Mouse (Mus musculus): Measurements from ENCODE around the gene Tbx2.

The Tbx2 gene

DNA sequence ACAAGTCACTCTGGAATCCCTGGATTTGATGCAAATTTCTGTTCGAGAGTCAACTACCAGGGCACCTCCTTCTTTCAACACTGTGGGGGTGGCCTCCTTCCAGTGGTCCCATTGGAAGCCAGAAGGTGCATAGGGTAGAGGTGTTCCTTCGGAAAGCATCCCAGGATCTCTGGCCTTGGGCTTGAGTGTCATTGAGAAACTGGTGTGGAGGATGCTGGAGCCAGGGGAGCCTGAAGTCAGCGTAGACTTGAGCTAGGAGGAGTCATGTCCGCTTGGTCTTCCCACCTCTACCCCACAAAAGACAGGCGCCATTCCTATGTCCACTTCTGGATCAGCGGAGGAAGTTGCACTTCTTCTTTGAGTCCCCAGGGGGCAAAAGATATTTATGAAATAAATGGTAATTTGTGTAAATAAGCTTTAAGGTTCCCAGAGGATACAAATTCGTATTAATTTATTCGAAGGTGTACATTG lies 8.9 kb downstream of the Tbx2 start:
- no peak for DNase-seq

DNA sequence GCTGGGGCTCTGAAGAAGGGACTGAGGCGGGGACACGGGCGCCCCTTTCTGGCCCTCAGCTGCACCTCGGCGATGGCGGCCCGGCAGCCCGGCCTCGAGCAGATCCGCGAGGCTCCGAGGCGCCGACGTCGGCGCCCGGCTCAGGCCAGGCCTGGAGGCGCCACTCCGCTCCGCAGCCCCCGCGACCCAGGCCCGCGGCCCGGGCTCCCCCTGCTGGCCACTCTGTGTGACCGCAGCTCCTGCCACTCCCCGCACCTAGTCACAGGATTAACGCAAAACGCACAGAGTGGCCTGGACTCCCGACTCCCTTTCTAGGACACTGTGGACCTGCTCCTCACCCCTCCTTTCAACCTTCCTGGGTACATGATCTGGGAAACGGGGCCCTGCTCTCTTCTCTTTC lies 9.6 kb downstream of the Tbx2 start:
- DNase-seq: peak; percentile 50

DNA sequence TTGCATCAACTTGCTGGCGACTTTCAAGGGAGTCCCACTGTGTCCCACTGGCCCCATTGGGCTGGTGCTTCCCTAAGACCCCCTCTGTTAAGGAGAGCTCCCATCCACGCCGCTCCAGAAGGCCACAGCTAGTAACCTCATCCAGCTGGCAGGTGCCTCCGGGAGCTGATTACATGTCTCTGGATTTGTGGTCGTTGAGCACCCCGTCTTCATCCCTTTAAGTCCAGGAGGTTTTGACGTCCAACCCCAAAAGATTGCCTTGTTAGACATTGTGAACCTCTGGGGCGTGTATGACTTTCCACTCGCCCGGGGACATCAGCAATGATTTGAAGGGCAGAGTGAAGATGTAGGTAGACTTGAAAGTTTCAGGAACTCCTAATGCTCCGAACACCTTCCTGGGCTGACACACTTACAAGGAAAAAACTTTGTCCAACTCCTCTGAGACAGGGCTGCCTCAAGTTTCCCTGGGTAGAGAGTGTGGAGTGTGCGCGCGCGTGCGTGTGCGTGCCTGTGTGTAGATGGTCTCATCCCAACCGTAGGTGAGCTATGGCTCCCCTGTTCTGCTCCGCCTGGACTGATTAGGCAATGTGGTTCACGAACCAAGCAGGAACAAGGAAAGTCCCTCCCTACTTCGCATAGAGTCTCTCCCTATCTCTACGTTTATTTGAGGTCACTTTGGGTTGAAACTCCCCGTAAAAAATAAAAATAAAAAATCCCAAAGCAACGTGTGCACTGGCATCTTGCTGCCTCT lies 10.4 kb downstream of the Tbx2 start:
- DNase-seq: no peak

DNA sequence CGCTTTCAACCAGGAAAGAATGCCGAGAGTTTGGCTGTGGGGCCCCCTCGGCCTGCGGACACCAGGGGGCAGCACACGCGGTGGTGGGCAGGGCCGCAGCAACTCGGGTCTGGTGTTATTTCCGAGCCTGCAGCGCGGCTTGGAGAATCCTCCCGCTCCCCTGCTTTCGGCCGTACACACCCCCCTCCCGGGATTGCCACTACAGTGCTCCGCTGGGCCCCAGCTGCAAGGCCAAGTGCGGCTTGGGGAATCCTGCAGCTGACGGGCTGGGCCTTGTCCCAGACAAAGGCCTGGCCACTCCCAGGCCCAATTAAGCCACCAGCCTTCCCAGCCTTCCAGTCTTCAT lies 11.0 kb downstream of the Tbx2 start:
- DNase-seq: peak; percentile 43

DNA sequence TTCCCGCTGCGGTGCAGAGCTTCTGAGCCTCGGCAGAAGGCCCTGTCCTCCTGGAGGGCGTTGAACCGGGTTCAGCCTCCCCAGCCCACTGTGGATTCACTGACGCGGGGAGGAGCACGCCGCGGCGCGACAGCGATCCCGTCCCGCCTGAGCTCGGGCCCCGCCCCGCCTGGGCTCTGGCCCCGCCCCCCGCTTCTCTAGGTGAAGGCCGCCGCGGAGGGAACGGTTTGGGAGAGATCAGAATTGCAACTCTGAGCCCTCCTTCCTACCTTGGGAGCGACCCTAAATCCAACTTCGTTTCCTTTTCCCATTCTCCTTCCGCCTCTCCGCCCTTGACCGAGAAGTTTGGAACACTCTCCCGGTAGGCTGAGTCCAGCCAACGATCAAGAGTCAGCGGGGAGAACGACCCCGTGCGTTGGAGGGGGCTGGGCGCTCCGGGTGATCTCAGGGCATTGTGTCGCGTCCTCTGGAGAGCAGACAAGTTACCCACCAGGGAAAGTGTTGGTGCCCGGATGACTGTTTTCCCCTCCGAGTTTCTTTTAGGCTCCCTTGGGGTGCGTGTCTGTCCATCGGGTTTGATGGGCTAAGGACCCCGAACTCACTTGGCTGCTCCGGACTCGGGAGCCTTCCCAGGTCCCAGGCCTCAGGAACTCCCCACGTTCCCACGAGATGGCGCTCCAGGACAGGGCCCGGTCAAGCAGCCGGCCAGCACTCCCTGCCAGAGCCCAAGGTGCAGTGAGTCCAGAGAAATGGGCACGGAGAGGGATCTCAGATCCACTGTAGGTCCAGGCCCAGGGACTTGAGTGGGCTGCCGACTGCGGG lies 12.0 kb downstream of the Tbx2 start:
- peak; percentile 83 for DNase-seq

DNA sequence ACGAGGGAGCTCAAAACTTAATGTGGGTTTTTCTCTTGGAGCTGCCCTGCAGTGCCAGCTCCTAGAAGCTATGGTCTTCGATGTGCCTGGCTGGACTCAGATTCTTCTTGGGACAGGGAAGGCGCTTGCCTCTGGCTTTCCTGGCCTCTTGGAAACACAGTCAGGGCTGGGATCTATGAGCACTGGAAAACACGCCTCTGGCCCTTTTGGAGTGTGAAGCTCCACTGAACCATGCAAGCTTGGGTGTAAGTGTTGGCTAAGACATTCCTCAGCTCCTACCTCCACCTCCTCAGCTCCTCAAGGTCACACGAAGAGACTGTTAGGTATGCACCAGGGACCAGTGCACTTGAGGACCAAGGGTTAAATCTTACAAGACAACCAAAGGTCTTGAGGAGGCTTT lies 12.6 kb downstream of the Tbx2 start:
- no peak for DNase-seq

DNA sequence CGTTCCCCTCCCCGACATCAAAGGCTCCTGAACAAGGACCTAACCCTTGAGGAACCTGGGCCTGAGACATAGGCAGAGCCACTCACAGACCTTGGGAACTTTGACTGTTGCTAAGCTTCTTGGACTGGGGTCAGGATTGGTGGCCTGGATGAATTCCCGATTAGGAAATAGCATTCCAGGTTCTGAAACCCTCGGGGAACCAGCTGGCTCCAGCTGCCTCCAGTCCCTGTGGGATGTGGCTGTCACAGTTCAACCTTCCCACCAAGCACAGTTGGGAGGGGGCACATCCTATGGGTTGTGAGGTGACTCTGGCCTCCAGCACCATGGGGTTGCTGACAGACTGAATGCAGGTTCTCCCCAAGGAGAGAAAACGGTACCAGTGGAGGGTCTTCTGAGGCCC lies 13.6 kb downstream of the Tbx2 start:
- DNase-seq: no peak

DNA sequence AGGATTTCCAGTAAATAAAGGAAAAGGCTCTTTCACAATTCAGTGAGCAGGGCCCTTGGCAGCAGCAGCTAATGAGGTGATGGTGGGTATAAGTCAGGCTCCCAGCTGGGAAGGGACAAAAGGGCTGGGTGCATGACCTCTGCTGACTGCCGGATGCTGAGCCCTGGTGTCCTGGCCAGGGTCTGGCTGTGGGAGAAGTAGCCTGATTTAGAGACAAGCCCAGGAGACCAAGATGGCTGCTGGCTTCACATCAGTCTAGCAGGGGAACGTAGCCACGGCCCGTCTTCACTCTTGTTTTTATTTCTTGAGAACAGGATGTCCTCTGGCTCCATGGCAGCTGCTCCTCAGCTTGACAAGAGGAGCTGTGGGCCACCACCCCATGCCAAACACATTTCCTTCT lies 14.2 kb downstream of the Tbx2 start:
- DNase-seq: no peak

DNA sequence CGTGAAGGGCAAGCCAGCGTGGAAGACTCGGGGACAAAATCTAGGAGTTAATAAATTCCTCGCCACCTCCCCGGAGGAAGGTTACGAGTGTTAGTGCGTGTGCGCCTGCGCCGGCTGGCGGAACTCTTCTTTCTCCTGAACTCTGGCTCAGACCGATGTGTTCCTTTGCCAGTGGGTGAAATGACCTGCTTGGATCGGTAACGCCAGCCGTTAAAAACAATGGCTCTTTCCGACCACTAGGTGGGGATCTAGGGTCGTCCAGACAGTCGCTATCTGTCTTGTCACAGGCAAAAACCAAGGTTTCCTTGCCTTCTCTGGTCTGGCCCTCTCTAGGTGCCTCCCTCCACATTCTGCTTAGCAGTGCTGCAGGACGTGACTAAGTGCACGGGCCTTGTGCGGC lies 16.7 kb downstream of the Tbx2 start:
- no peak for DNase-seq

DNA sequence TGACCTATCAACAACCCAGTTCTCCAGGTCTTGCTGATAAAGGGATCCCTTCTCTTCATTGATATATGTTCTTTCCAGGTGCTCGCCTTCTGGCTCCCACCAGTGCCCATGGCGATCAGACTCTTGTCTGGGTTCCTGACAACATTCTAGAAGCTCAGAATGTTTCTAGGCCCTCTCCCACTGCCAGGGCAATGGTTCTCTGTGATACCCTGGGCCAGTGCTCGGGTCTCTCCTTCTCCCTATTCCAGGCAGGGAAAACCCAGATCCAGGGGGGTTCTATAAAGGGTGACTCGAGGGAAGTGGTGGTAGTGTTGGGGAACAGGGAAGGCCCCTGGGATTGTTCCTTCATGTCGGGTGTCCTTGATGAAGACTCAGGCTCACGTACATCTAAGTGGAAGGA lies 17.9 kb downstream of the Tbx2 start, which contains the start of gene Gm11444:
TSS of gene Gm11444 (minus strand) at position 101 of the 400 bp plus-strand sequence.
- no peak for DNase-seq

DNA sequence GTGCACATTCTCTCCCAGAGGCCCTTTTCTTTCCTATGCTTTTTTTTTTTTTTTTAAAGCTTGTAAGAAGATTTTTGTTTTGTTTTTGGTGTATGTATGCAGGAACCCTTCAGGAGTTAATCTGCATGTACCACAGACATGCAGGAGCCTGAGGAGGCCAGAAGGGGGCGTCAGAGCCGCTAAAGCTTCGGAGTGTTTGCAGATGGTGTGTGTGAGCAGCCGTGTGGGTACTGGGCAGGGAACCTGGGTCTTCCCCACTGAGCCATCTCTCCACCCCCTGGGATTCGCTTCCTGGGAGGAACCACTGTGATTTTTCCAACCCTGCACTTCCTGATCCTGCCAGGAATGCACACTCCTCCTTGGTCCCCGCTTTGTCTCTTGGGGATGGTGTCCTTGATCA lies 18.4 kb downstream of the Tbx2 start:
- no peak for DNase-seq

DNA sequence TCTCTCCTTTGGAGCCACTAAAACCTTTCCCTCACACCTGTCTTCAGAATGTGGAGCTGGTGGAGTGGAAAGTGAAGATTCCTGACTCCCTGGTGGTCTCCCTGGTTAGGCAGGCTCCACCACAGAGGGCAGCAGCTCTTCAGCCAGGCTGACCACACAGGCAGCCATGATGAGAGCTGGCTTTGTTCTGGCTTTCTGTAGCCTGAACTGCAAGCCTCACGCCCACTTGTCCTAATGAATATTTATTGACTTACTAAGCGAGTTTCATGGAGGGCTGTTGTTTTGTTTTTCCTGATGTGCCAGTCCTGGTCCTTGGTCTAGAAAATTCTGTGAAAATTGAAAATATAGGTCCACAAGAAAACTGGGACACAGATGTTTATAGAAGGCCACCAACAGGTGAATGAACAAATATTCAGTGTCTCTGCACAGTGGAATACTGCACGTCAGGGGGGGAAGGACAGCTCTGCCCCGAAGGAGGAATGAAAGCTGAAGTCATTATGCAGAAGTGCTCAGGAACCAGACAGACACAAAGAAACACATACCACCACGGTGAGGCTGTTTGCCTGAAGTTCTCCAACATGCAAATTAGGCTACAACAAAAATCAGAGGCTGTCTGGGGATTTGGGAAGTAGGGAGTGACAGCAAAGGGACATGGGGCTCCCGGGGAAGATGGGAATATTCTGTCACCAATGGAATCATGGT lies 25.8 kb downstream of the Tbx2 start:
- DNase-seq: no peak

DNA sequence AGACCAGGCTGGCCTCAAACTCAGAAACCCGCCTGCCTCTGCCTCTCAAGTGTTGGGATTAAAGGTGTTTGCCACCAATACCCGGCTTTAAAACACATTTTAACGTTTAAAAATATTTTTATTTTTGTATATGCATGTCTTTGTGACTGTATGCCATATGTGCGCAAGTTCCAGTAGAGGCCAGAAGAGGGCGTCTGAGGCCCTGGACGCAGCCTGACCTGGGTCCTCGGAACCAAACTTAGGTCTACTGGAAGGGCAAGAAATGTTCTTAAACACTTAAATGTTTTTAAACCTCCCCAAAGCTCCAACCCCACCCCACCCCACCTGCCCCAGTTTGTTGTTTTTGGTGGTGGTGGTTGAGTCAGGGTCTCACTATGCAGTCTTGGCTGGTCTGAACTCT lies 32.0 kb downstream of the Tbx2 start:
- DNase-seq: no peak

DNA sequence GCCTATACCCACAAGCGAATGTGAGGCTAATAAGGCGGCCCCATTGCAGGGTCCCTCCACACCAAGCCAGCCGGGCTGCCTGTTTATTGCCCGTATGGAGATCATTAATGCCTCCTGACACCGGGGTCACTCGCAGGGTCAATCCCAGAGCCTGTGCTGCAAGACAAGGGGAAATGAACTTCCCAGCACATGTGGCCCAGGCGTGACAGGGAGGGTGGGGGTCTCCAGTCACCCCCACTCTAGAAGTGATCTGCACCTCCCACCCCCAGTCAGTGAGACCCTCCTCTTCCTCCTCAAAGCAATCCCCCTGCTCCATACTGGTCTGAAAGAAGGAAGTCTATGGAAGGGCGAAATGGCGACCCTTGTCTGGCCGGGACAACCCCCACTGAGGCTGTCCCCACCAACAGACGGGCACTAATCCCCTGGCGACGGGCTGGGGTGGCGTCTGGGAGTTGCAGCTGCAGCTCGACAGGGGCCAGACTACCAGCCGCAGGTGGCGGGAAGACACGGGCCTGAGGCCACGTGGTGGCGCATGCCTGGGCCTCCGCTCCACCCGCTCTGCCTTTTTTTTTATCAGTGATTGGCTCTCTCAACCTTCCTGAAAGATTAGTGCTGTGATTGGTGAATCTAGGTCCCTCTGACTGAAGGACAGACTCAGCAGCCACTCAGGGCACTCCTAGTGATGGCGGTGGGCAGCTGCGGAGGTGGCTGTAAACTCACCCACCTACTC lies 43.9 kb downstream of the Tbx2 start:
- DNase-seq: no peak

DNA sequence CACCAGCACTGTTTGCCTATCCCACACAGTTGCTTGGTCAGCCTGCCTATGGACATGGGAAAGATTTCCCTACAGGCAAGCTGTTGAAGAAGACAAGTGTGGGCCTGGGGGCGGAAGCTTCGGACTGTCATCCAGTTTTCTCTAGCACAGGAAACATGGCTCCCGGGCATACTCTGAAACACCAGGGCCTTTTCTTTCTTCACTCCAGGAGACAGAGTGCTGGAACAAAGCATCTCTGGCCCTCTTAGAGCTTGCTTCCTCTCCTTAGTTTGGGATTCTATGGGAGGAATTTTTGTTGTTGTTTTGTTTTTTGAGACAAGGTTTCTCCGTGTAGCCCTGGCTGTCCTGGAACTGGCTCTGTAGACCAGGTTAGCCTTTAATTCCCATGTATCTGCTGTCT lies 52.1 kb downstream of the Tbx2 start:
- no peak for DNase-seq

DNA sequence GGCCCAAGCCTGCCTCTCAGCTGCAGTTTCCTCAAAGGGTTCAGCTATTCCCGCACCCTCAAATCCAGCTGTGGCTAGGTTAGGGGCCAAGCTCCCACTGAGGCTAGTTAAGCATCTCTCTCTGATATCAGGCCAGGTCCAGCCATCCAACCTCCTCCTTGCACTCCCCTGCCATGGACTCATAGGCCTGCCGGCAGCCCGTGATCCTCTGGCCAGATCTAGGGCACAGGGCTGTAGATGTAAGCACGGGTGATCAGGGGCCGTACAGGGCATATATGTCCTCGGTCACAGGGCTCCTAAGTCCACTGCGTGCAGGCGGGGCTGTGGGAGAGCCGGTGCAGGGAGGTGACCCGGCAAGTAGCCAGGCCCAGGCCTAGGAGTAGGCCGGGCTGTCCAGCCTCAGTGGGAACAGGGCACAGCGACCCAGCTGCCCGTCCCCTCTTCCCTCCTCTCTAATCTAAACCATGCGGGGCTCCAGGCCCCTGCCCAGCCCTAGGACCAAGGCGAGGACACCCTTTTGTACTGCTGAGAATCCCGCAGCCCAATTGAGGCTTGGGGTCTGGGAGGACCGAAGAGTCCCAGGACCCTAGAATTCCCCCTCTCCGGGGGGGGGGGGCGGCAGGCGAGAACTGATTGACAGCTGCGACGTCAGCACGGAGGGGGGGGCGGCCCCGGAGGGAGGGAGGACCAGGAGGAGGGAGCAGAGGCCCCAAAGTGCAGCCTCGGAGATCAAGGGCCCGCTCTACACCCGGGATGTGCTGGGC lies 53.5 kb downstream of the Tbx2 start, which contains the start of gene Tbx4:
TSS of gene Tbx4 (plus strand) at position 758 of the 764 bp plus-strand sequence.
- DNase-seq: no peak

DNA sequence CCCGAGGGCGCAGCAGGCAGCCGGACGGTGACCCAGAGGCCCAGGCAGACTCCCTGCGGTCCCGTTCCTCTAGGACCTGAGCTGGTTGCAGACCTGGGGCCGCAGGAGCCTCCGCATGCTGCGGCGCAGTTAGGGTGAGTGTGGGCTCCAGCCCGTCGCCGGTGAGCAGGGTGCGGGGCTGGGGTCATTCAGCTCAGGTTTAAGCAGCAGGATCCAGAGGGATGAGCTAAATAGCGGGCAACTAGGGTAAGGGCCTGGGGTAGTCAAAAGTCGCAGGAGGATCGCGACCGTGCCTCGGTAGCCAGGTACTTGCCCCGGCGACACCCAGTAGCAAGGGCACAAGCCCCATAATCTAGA lies 54.1 kb downstream of the Tbx2 start:
- no peak for DNase-seq

DNA sequence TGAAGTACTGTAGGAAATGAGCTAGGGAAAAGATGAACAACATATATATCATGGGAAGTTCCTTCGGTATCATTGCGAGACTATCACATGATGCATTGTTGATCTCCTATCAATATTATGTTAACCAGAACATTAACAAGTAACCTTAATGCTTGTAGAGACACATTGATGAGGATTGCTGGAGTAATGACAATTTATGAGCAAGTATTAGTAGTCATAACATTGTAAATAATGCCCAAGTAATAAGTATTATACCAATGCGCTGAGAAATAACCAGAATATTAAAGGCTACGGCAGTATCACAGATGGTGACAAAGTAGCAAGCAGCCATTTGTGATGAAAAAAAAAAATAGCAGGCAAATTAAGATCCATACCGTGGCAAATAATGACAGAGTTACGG lies 54.9 kb downstream of the Tbx2 start:
- DNase-seq: no peak

DNA sequence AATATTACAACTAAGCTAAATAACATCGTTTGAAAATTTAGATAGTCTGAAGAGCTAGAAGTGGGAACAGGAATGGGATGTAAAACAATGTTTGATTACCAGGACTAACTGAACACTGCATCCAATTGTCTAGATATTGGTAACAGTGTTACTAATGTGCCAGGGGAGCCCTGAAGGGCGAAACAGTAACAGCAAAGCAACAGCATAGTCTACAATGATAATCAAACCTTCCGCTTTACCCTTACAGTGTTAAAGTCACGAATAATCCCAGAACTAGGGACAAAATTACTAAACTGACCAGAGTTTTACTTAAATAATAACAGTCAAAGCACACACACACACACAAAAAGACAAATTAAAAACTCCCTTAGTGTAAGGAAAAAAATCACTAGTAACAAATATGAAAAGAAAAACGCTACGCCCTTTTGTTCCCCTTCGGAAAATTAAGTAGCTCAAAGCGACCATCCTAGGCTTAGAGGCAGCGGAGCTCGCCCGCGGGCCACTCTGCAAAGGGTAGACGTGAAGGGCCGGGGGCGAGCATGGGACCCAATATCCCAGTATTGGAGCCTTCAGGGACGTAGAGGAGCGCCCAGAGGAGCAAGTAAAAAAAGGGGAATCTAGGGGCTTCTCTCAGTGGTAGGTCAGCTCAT lies 55.6 kb downstream of the Tbx2 start:
- DNase-seq: no peak

DNA sequence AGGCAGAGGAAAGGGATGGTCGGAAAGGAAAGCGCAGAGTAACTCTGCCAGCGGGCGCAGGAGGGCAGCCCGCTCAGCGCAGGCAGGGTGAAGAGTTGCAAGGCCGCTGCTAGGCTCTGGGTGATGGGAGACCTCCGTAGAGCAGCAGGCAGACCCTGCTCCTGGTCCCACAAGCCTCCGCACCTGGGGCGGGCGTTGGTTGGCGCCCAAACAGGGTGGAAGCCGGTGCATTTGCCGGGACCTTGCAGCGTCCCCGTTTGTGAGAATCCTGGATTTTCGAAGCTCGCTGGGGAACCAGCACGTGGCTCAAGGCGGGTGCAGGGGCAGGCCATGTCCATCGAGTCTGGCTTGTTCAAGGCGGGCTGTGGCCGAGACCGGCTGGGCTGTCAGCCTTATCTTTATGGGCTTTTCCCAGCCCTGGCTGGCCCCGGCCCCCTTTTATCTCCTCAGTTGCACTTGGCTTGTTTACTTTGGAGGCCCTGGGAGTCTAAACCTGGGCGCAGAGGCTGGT lies 56.2 kb downstream of the Tbx2 start:
- no peak for DNase-seq

DNA sequence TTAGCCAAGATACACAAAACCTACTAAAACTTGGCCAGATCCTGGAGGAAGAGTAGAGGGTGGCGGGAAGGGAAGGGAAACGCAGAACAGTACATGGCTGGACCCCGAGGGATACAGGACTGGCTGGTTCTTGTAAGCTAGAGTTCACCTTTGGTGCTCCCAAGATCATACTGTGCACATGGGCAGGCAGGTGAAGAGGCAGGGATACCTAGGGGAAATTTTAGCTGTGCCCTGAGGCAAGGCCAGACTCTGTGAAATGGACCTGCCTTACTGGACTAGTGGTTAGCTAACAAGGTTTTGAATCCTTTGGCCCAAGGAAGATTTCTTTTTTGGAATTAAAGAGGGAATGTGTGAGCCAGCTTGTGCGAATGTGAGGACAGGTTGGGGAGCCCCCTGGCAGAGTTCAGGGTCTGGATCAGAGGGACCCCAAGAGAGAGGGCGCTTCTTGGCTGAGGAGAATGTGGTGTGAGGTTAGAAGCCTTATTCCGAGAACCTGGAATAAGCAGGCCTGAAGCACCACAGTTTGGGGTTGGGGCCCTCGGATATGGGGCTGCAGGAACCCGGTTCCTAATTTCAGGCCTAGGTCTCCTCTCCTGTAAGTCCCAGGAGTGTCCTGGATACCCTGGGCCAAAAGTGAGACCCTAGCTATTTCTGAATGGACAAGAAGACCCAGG lies 56.8 kb downstream of the Tbx2 start:
- no peak for DNase-seq

Data from right cerebral cortex, postnatal 14 days (tissue).